Mouse (Mus musculus): ENCODE results near the gene Sprn.

Gene Sprn

DNA sequence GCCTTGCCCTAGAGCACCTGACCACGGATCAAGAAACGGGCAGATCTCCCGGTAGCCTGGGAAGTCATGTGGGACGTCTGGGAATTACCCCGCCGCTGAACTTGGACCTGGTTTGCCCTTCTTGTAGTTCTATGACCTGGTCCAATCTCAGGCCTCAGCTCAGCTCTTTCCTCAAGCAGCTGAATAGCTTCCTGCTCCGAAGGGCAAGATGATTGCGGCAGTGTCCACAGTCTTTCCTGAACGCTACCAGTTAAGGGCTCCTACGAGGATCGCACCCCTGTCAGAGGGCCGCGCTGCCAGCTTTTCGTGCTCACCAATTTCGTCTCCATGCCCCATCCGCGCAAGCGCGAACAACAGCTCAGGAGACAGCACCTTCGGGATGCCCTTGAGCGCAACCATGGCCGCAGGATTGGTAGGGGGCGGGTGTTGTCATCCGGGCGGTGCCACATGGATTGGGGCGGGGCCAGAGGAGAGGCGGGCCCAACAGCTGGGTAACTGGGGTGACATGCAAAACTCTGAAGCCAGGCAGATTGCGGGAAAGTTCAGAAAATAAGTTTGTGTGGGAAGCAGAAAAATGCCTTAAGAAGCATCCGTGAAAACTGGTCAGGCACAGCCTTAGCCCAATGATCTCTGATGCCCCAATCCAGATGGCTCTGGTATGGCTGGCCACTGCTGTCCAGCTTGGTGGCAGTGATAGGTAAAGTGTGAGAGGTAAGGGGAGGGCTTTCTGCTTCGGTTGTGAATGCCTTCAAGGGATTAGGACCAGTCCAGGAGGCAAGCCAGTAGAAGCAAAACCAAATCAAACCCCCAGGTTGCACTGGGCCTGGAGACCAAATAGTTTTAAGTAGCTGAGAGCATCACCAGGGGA is 52.5 kb downstream of the Sprn start, which contains the start of gene Fuom:
Fuom (minus strand) TSS at position 449 of the 868 bp plus-strand sequence.
- peak; percentile 86 for DNase-seq (ENCODE audit: extremely low read depth, insufficient read length, low spot score)

DNA sequence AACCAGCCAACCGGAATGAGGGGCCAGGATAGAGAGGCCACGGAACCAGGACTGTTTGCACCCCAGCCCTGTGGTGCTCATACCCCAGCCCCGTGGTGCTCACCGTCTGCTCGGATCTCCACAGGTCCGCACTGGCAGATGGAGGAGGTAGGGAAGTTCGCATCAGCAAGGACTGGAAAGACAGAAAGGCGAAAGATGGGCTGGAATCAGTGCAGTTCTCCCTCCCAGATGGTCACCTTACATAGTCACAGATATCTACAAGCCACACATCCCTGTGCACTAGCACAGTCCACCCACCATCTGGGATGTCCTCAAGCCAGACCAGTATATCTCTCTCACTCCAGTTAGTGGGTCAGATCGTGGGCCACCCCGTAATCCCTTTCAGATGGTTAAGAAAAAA is 53.2 kb downstream of the Sprn start:
- DNase-seq (ENCODE audit: extremely low read depth, insufficient read length, low spot score): no peak

All from 3134 (cell line).